Mouse (Mus musculus) embryonic fibroblast, embryonic 13.5 days (primary cell): ENCODE data around the gene Cwc27. TPM values are rescaled to one million over a fixed set of nuclear protein-coding genes. Genes with fewer than 3 reads are reported as not detected.
A peak's percentile ranks its signal among the peaks of the same experiment; 100 is the strongest.

Source experiments
- H3K27ac ChIP-seq: 2 replicates; pipeline ENCODE4 v1.5.1; 2012; ENCODE audit warnings: low read length, control low read depth, inconsistent platforms; ENCODE audit not compliant: insufficient read depth
- H3K4me1 ChIP-seq: 2 replicates; pipeline ENCODE4 v1.6.1; 2011; ENCODE audit warnings: low read length; ENCODE audit not compliant: control insufficient read depth, insufficient read depth
- H3K4me3 ChIP-seq: 2 replicates; pipeline ENCODE4 v1.5.1; 2011; ENCODE audit warnings: mild to moderate bottlenecking, control low read depth, low read length; ENCODE audit not compliant: insufficient read depth
- CTCF ChIP-seq: IDR thresholded peaks from 2 replicates; pipeline ENCODE4 v1.5.1; 2011; ENCODE audit warnings: mild to moderate bottlenecking, control low read depth, low read length, moderate library complexity, borderline replicate concordance; ENCODE audit not compliant: insufficient read depth
- POLR2A ChIP-seq: IDR thresholded peaks from 2 replicates; pipeline ENCODE4 v1.6.1; 2011; ENCODE audit warnings: low read depth, mild to moderate bottlenecking, control low read depth, low read length, moderate library complexity
- polyA plus RNA-seq: library from polyadenylated mRNA; stranded (reverse); fragments of >200 nt; gene quantifications from 2 replicates; pipeline ENCODE4 v1.2.4, GENCODE M21; 2011; ENCODE audit warnings: low read depth; ENCODE audit not compliant: missing spikeins, insufficient read length

Gene Cwc27
- polyA plus RNA-seq, 1 experiment: 21.3 TPM

- H3K4me3 ChIP-seq: no peak overlapping the region
- no peak for TF ChIP-seq CTCF
- H3K4me1 ChIP-seq: peaks cover 8% of the 10 kb centered on the region
- no peak overlapping the region for H3K27ac ChIP-seq
Observed at GRCm38 (mm10) chr13:104650654-104651053, 166.3 kb downstream of the Cwc27 start.

- no peak overlapping the region for H3K4me3 ChIP-seq
- no peak for TF ChIP-seq CTCF
- no peak for TF ChIP-seq POLR2A
- peaks cover 4% of the 10 kb centered on the region; the same call in 1 of the 2 replicates for H3K4me1 ChIP-seq
- H3K27ac ChIP-seq: no peak overlapping the region
Observed at GRCm38 (mm10) chr13:104650145-104650544, 166.8 kb downstream of the Cwc27 start.

- no peaks in the 10 kb centered on the region for H3K4me1 ChIP-seq
- no peak overlapping the region for H3K27ac ChIP-seq
- TF ChIP-seq CTCF (no peak), POLR2A (no peak)
- no peak overlapping the region for H3K4me3 ChIP-seq
Observed at GRCm38 (mm10) chr13:104645778-104646425, 171.0 kb downstream of the Cwc27 start.

GRCm38 (mm10) chr13:104644185-104644584 lies 172.8 kb downstream of the Cwc27 start:
- H3K4me3 ChIP-seq: no peak overlapping the region
- no peak for TF ChIP-seq POLR2A
- no peak for TF ChIP-seq CTCF

GRCm38 (mm10) chr13:104640694-104641454 lies 176.1 kb downstream of the Cwc27 start:
- Histone ChIP-seq H3K27ac (no peak overlapping the region), H3K4me3 (no peak overlapping the region), H3K4me1 (no peaks in the 10 kb centered on the region)
- TF ChIP-seq CTCF (no peak), POLR2A (no peak)

More at GRCm38 (mm10) chr13:104644185-104644584, 172.8 kb downstream of the Cwc27 start:
- Histone ChIP-seq H3K27ac (no peak overlapping the region), H3K4me1 (no peaks in the 10 kb centered on the region)

GRCm38 (mm10) chr13:104638988-104639387 lies 178.0 kb downstream of the Cwc27 start:
- Histone ChIP-seq H3K4me3 (no peak overlapping the region), H3K4me1 (no peaks in the 10 kb centered on the region), H3K27ac (no peak overlapping the region)
- TF ChIP-seq CTCF: no peak
- no peak for TF ChIP-seq POLR2A

- no peak for TF ChIP-seq POLR2A
- no peak for TF ChIP-seq CTCF
- Histone ChIP-seq H3K4me1 (peaks cover 11% of the 10 kb centered on the region), H3K27ac (no peak overlapping the region)
Observed at GRCm38 (mm10) chr13:104635965-104636462, 180.9 kb downstream of the Cwc27 start.

GRCm38 (mm10) chr13:104634708-104635107 lies 182.2 kb downstream of the Cwc27 start:
- Histone ChIP-seq H3K27ac (no peak overlapping the region), H3K4me3 (no peak overlapping the region), H3K4me1 (peaks cover 11% of the 10 kb centered on the region)
- TF ChIP-seq CTCF (no peak), POLR2A (no peak)

More at GRCm38 (mm10) chr13:104635965-104636462, 180.9 kb downstream of the Cwc27 start:
- no peak overlapping the region for H3K4me3 ChIP-seq

GRCm38 (mm10) chr13:104632427-104633167 lies 184.3 kb downstream of the Cwc27 start:
- Histone ChIP-seq H3K27ac (peak overlapping the region; percentile 4; the same call in 1 of the 2 replicates), H3K4me1 (peaks cover 11% of the 10 kb centered on the region), H3K4me3 (no peak overlapping the region)
- no peak for TF ChIP-seq CTCF
- no peak for TF ChIP-seq POLR2A
